Mouse (Mus musculus) heart, postnatal 0 days (tissue): ENCODE data around the gene Iqce. TPM values are rescaled to one million over a fixed set of nuclear protein-coding genes. Genes with fewer than 3 reads are reported as not detected.

Experiments
- ATAC-seq: fragments of 200-750 bp; cut with Nextera tagmentation; 2 replicates; pipeline ENCODE4 v1.8.0; 2017; ENCODE audit warnings: low read depth, moderate number of reproducible peaks, moderate library complexity; ENCODE audit not compliant: insufficient read depth
- DNase-seq: peaks from one replicate; pipeline ENCODE4 v3.0.0-alpha.2; 2016; ENCODE audit warnings: low spot score
- H3K27ac ChIP-seq: fragments of 300-500 bp; sonication (generic); 2 replicates; pipeline ENCODE4 v1.5.1; 2014; ENCODE audit warnings: low read depth, mild to moderate bottlenecking
- H3K27me3 ChIP-seq: fragments of 300-500 bp; sonication (generic); 2 replicates; pipeline ENCODE4 v1.6.1; 2014; ENCODE audit warnings: low read length, mixed read lengths; ENCODE audit not compliant: control insufficient read depth, insufficient read depth
- H3K36me3 ChIP-seq: fragments of 300-500 bp; sonication (generic); replicated peaks from 2 replicates; pipeline ENCODE4 v1.6.1; 2014; ENCODE audit warnings: low read length, mixed read lengths; ENCODE audit not compliant: control insufficient read depth, insufficient read depth
- H3K4me1 ChIP-seq: fragments of 300-500 bp; sonication (generic); 2 replicates; pipeline ENCODE4 v1.6.1; 2014; ENCODE audit warnings: antibody characterized with exemption; ENCODE audit not compliant: control insufficient read depth, insufficient read depth
- H3K4me2 ChIP-seq: fragments of 300-500 bp; sonication (generic); 2 replicates; pipeline ENCODE4 v1.6.1; 2014; ENCODE audit warnings: low read depth, mild to moderate bottlenecking, low read length, moderate library complexity
- H3K4me3 ChIP-seq: fragments of 300-500 bp; sonication (generic); 2 replicates; pipeline ENCODE4 v1.5.1; 2014; ENCODE audit warnings: low read depth, low read length
- H3K9ac ChIP-seq: fragments of 300-500 bp; sonication (generic); replicated peaks from 2 replicates; pipeline ENCODE4 v1.6.1; 2014; ENCODE audit warnings: low read depth, low read length, mixed read lengths
- H3K9me3 ChIP-seq: fragments of 300-500 bp; sonication (generic); replicated peaks from 2 replicates; pipeline ENCODE4 v1.6.1; 2016; ENCODE audit warnings: low read length; ENCODE audit not compliant: control insufficient read depth
- CTCF ChIP-seq: IDR thresholded peaks from 2 replicates; pipeline ENCODE4 v1.5.1; 2016; ENCODE audit warnings: antibody characterized with exemption, control low read depth, low read depth
- EP300 ChIP-seq: IDR thresholded peaks from 2 replicates; pipeline ENCODE4 v1.6.1; 2016; ENCODE audit warnings: antibody characterized with exemption, low read depth
- WGBS: fragments of 180-500 bp; shearing (Covaris S2); extraction: QIAGEN DNeasy Blood & Tissue Kit; methylation state at CpG from one replicate; pipeline ENCODE4 v1.1.7; 2014; 5-methylcytosine and 5-hydroxymethylcytosine counted together
- polyA plus RNA-seq: library from polyadenylated mRNA; unstranded; fragments of >200 nt; fragmentation: Nextera tagmentation; extraction: Ambion mirVana; gene quantifications from 2 replicates; pipeline ENCODE4 v1.2.1, GENCODE M21; 2015
- total RNA-seq: library from RNA; depleted of rRNA; stranded (reverse); fragments of >200 nt; gene quantifications from 2 replicates; pipeline ENCODE4 v1.2.3, GENCODE M21; 2014; ENCODE audit warnings: low replicate concordance

Gene Iqce
- total and polyA plus RNA-seq, 2 experiments from 2014 or later, result 3.8 to 5.1 TPM

- no peak for ATAC-seq
- H3K27me3 ChIP-seq, result no peaks in the 10 kb centered on the region
- no peak overlapping the region for H3K27ac ChIP-seq
- no peak for DNase-seq
- H3K4me2 ChIP-seq, result no peak overlapping the region
- peaks cover 84% of the 10 kb centered on the region for H3K36me3 ChIP-seq
- TF ChIP-seq EP300 (no peak), CTCF (no peak)
- 90% methylated on average over 5 of the region's 5 CpGs for WGBS
- no peaks in the 10 kb centered on the region for H3K4me1 ChIP-seq
- no peak overlapping the region for H3K9ac ChIP-seq
- no peak overlapping the region for H3K4me3 ChIP-seq
- no peaks in the 10 kb centered on the region for H3K9me3 ChIP-seq
Observed at GRCm38 (mm10) chr5:140627580-140627979, 74.6 kb downstream of the Iqce start.

GRCm38 (mm10) chr5:140624961-140625360, 77.2 kb downstream of the Iqce start:
- Histone ChIP-seq H3K9ac (no peak overlapping the region), H3K4me3 (no peak overlapping the region), H3K36me3 (peaks cover 71% of the 10 kb centered on the region), H3K27ac (no peak overlapping the region), H3K4me2 (no peak overlapping the region), H3K9me3 (no peaks in the 10 kb centered on the region), H3K4me1 (no peaks in the 10 kb centered on the region), H3K27me3 (no peaks in the 10 kb centered on the region)
- 92% methylated on average over 13 of the region's 13 CpGs for WGBS
- DNase-seq (no peak), ATAC-seq (no peak)
- no peak for TF ChIP-seq CTCF
- no peak for TF ChIP-seq EP300

GRCm38 (mm10) chr5:140624238-140624637, 77.9 kb downstream of the Iqce start:
- no peak for ATAC-seq
- no peak for DNase-seq
- H3K4me1 ChIP-seq, result no peaks in the 10 kb centered on the region
- H3K4me3 ChIP-seq, result no peak overlapping the region
- peaks cover 66% of the 10 kb centered on the region for H3K36me3 ChIP-seq
- no peak overlapping the region for H3K27ac ChIP-seq
- TF ChIP-seq CTCF (no peak), EP300 (no peak)
- no peaks in the 10 kb centered on the region for H3K27me3 ChIP-seq
- no peak overlapping the region for H3K4me2 ChIP-seq
- 89% methylated on average over 5 of the region's 5 CpGs for WGBS
- H3K9ac ChIP-seq, result no peak overlapping the region
- H3K9me3 ChIP-seq, result no peaks in the 10 kb centered on the region

- no peak for DNase-seq
- H3K4me1 ChIP-seq, result no peaks in the 10 kb centered on the region
- no peak overlapping the region for H3K9ac ChIP-seq
- H3K9me3 ChIP-seq, result no peaks in the 10 kb centered on the region
- no peak overlapping the region for H3K4me3 ChIP-seq
- WGBS, result 65% methylated on average over 4 of the region's 4 CpGs
- H3K4me2 ChIP-seq, result no peak overlapping the region
- no peak overlapping the region for H3K27ac ChIP-seq
- no peak for TF ChIP-seq CTCF
- no peak for TF ChIP-seq EP300
- peaks cover 61% of the 10 kb centered on the region for H3K36me3 ChIP-seq
- no peaks in the 10 kb centered on the region for H3K27me3 ChIP-seq
- ATAC-seq, result no peak
Observed at GRCm38 (mm10) chr5:140623791-140624190, 78.4 kb downstream of the Iqce start.

- Histone ChIP-seq H3K36me3 (peaks cover 55% of the 10 kb centered on the region), H3K9me3 (no peaks in the 10 kb centered on the region), H3K4me3 (no peak overlapping the region), H3K27ac (no peak overlapping the region), H3K4me2 (no peak overlapping the region), H3K4me1 (no peaks in the 10 kb centered on the region), H3K27me3 (no peaks in the 10 kb centered on the region), H3K9ac (no peak overlapping the region)
- ATAC-seq (no peak), DNase-seq (no peak)
- 93% methylated on average over 23 of the region's 23 CpGs for WGBS
- TF ChIP-seq CTCF, result no peak
- no peak for TF ChIP-seq EP300
Observed at GRCm38 (mm10) chr5:140622978-140623670, 79.1 kb downstream of the Iqce start.

GRCm38 (mm10) chr5:140621517-140621916, 80.7 kb downstream of the Iqce start:
- DNase-seq (no peak), ATAC-seq (no peak)
- WGBS, result 61% methylated on average over 10 of the region's 10 CpGs
- no peak overlapping the region for H3K27ac ChIP-seq
- H3K4me1 ChIP-seq, result no peaks in the 10 kb centered on the region
- no peak overlapping the region for H3K9ac ChIP-seq
- H3K4me2 ChIP-seq, result no peak overlapping the region
- no peak for TF ChIP-seq CTCF
- no peak for TF ChIP-seq EP300
- peaks cover 39% of the 10 kb centered on the region for H3K36me3 ChIP-seq
- no peaks in the 10 kb centered on the region for H3K27me3 ChIP-seq
- no peaks in the 10 kb centered on the region for H3K9me3 ChIP-seq
- no peak overlapping the region for H3K4me3 ChIP-seq
